Mouse (Mus musculus): Measurements from ENCODE around the gene Leprot.

DNA sequence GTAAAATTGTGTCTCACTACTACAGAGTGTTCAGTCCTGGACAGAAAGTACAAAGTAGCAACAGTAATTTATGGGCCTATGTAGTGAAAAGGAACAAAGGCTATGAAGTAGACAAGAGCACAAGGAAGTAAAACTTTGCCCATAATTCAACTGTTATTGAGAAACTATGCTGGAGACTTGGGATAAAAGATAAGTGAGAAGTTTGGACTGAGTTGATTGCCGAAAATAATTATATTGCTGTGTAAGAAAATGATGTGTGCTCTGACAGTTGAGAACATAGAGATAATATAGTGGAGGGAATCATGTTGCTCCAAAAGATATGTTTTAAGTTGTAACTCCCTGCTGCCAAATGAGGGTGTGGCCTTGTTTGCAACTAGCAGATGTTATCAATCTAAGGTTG, 1.2 kb downstream of the Leprot start:
- TF ChIP-seq CTCF (IDR thresholded peaks at IDR 0.05; ENCODE audit: low read depth) (no peak), EP300 (optimal IDR thresholded peaks at IDR 0.05) (no peak)
